8 mouse cellular contexts compared by ENCODE assay signal in the genomic region with DNA sequence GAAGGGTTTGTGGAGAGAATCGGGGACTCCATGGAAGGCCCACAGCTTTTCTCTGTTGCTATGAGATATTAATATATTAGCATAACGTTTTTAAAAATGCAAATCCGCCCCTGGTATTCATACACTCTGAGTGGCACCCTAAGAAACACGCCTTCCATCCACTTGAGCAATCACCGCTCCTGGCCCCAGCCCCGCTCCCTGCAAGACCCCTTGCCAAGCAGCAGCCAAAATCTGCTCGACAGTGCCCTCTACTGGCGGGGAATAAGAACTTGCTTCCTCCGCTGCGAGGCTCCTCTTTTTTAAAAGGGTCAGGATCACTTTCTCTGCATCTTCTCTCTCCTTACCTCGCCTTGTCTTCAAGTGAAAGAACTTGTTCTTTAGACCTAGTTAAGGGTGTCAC.
A peak's percentile ranks its signal among the peaks of the same experiment; 100 is the strongest.
DNase-seq lines count a peak whose midpoint lies in the region; ATAC-seq lines count a peak whose summit lies in the region.

No protein-coding gene starts in this region.

- H3K27ac ChIP-seq in limb, embryonic 13.5 days = peak overlapping the region; percentile 88; the same call in 1 of the 2 replicates
- peak overlapping the region; percentile 65 for H3K27ac ChIP-seq in midbrain, embryonic 15.5 days

- 7% methylated on average over 11 of the region's 11 CpGs for WGBS in limb, embryonic 13.5 days
- WGBS in midbrain, embryonic 15.5 days = 5% methylated on average over 11 of the region's 11 CpGs

- peak overlapping the region; percentile 64 for H3K4me2 ChIP-seq in limb, embryonic 13.5 days (replicated peaks)
- H3K4me2 ChIP-seq in midbrain, embryonic 15.5 days = no peak overlapping the region

- H3K9me3 ChIP-seq in limb, embryonic 13.5 days = no peaks in the 10 kb centered on the region
- no peaks in the 10 kb centered on the region for H3K9me3 ChIP-seq in midbrain, embryonic 15.5 days

- peak overlapping the region; percentile 56 for H3K9ac ChIP-seq in limb, embryonic 13.5 days
- no peak overlapping the region for H3K9ac ChIP-seq in midbrain, embryonic 15.5 days

- no peaks in the 10 kb centered on the region for H3K36me3 ChIP-seq in limb, embryonic 13.5 days
- H3K36me3 ChIP-seq in midbrain, embryonic 15.5 days (replicated peaks) = no peaks in the 10 kb centered on the region

- peaks cover 77% of the 10 kb centered on the region for H3K4me1 ChIP-seq in limb, embryonic 13.5 days
- peaks cover 22% of the 10 kb centered on the region for H3K4me1 ChIP-seq in midbrain, embryonic 15.5 days

- ATAC-seq in CD4-positive, CD25-positive, alpha-beta regulatory T cell, adult 4 months = no peak
- ATAC-seq in common myeloid progenitor, adult 5-6 weeks (replicated peaks; ENCODE audit: low read depth, poor library complexity, severe bottlenecking) = peak; percentile 67
- peak; percentile 38; the same call in 1 of the 2 replicates for ATAC-seq in limb, embryonic 13.5 days (ENCODE audit: low FRiP score, low read depth)
- peak; percentile 82 for ATAC-seq in midbrain, embryonic 15.5 days (replicated peaks)

- H3K4me3 ChIP-seq in limb, embryonic 13.5 days = peak overlapping the region; percentile 39
- H3K4me3 ChIP-seq in midbrain, embryonic 15.5 days = no peak overlapping the region

- H3K27me3 ChIP-seq in limb, embryonic 13.5 days = peaks cover 6% of the 10 kb centered on the region; the same call in 1 of the 2 replicates
- no peaks in the 10 kb centered on the region; the same call in 1 of the 2 replicates for H3K27me3 ChIP-seq in midbrain, embryonic 15.5 days (replicated peaks)

- DNase-seq in CD4-positive, CD25-positive, alpha-beta regulatory T cell, adult 2 months (ENCODE audit: low read depth, low spot score) = peak; percentile 76
- peak; percentile 81 for DNase-seq in gastrocnemius, postnatal 10 days
- DNase-seq in induced T-regulatory cell, adult 2 months (ENCODE audit: low read depth) = peak; percentile 71
- peak; percentile 52 to 53 for DNase-seq in spleen, postnatal 36 days (ENCODE audit: low spot score in 2 of 2)
